Mouse (Mus musculus): ENCODE results near the gene Ubr1. TPM values are rescaled to one million over a fixed set of nuclear protein-coding genes. Genes with fewer than 3 reads are reported as not detected.
A peak's percentile ranks its signal among the peaks of the same experiment; 100 is the strongest.
"Not testable (repeated sequence)": the region's sequence is repeated elsewhere in the genome, so short reads cannot be mapped to it uniquely, and the experiment has no call there.

Ubr1 gene
- polyA plus RNA-seq, 1 experiment from 2014 or later: 18.3 TPM

GRCm38 (mm10) chr2:120998863-120999262 lies 28.3 kb upstream of the Ubr1 start:
- H3K27ac ChIP-seq (replicated peaks): no peak overlapping the region
- H3K9ac ChIP-seq: no peak overlapping the region
- ATAC-seq (ENCODE audit: extremely low read depth, insufficient number of reproducible peaks, low FRiP score, low TSS enrichment): no peak
- H3K4me3 ChIP-seq: no peak overlapping the region
- no peaks in the 10 kb centered on the region for H3K36me3 ChIP-seq
- H3K4me2 ChIP-seq: no peak overlapping the region
- H3K9me3 ChIP-seq: no peaks in the 10 kb centered on the region
- H3K4me1 ChIP-seq: no peaks in the 10 kb centered on the region
- H3K27me3 ChIP-seq (replicated peaks): no peaks in the 10 kb centered on the region
- 77% methylated on average over 8 of the region's 8 CpGs for WGBS

GRCm38 (mm10) chr2:120996607-120997006 lies 26.1 kb upstream of the Ubr1 start:
- not testable (repeated sequence) for H3K9me3 ChIP-seq; H3K27me3 ChIP-seq (replicated peaks); H3K4me1 ChIP-seq; H3K4me2 ChIP-seq; H3K9ac ChIP-seq; H3K36me3 ChIP-seq; ATAC-seq (ENCODE audit: extremely low read depth, insufficient number of reproducible peaks, low FRiP score, low TSS enrichment); H3K4me3 ChIP-seq; H3K27ac ChIP-seq (replicated peaks)
- WGBS: 54% methylated on average over 1 of the region's 1 CpGs

DNA sequence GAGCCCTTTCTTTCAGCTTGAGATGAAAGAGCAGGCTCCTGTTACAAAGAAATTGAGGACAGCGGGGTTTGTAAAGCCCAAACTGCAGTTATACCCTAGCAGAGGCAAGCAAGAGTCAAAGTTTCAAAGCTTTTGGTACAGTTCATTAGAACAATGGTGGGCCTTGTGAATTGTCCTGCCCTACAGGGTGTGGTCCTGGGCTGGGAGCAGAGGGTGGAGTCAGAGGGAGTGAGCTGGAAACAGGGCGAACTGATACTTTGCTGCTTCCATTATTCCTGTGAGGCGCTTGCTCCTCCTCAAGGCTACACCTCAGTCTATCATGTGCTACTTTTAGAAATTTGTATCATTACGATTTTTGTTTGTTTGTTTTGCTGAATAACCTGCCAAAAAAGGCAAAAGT lies 20.7 kb upstream of the Ubr1 start:
- Histone ChIP-seq H3K4me2 (no peak overlapping the region), H3K4me1 (no peaks in the 10 kb centered on the region), H3K36me3 (no peaks in the 10 kb centered on the region), H3K9me3 (no peaks in the 10 kb centered on the region), H3K27me3 (replicated peaks) (no peaks in the 10 kb centered on the region), H3K27ac (replicated peaks) (no peak overlapping the region), H3K4me3 (no peak overlapping the region), H3K9ac (no peak overlapping the region)
- 73% methylated on average over 4 of the region's 4 CpGs for WGBS
- ATAC-seq (ENCODE audit: extremely low read depth, insufficient number of reproducible peaks, low FRiP score, low TSS enrichment): no peak

GRCm38 (mm10) chr2:120985241-120985640 lies 14.7 kb upstream of the Ubr1 start:
- H3K4me3 ChIP-seq: no peak overlapping the region
- H3K27ac ChIP-seq (replicated peaks): no peak overlapping the region
- no peak overlapping the region for H3K4me2 ChIP-seq
- no peaks in the 10 kb centered on the region for H3K27me3 ChIP-seq (replicated peaks)
- H3K9ac ChIP-seq: no peak overlapping the region
- ATAC-seq (ENCODE audit: extremely low read depth, insufficient number of reproducible peaks, low FRiP score, low TSS enrichment): no peak
- H3K9me3 ChIP-seq: 0 out of 2 replicates have a peak, but pooled peaks cover 2% of the 10 kb centered on the region
- H3K4me1 ChIP-seq: no peaks in the 10 kb centered on the region
- WGBS: 89% methylated on average over 1 of the region's 1 CpGs
- H3K36me3 ChIP-seq: no peaks in the 10 kb centered on the region

DNA sequence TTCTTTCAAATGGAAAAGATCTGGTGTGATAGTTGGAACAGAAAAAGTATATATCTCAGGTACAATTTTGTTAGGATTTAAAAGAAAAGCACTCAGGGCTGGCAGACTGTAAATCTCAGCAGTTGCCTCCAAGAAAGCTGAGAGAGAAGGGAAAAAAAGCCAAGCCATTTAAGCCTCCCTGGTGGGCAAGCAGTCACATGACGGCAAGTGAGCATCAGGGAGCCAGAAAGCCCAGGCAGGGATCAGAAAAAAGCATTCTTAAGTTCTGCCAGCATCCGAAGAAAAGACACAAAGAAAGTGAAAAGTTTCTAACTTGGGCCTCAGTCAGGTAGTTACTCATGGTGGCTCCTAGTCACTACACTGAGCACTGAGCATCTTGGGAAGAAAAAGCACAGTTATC lies 13.1 kb upstream of the Ubr1 start:
- H3K9ac ChIP-seq: no peak overlapping the region
- H3K4me1 ChIP-seq: no peaks in the 10 kb centered on the region
- H3K4me3 ChIP-seq: no peak overlapping the region
- H3K27me3 ChIP-seq (replicated peaks): no peaks in the 10 kb centered on the region
- H3K9me3 ChIP-seq: 0 out of 2 replicates have a peak, but pooled peaks cover 2% of the 10 kb centered on the region
- no peak for ATAC-seq (ENCODE audit: extremely low read depth, insufficient number of reproducible peaks, low FRiP score, low TSS enrichment)
- H3K4me2 ChIP-seq: no peak overlapping the region
- H3K36me3 ChIP-seq: no peaks in the 10 kb centered on the region
- H3K27ac ChIP-seq (replicated peaks): no peak overlapping the region
- WGBS: 39% methylated on average over 2 of the region's 2 CpGs

- WGBS: 47% methylated on average over 2 of the region's 2 CpGs
- no peak overlapping the region for H3K4me3 ChIP-seq
Measured at GRCm38 (mm10) chr2:120980861-120981260, 10.3 kb upstream of the Ubr1 start.

DNA sequence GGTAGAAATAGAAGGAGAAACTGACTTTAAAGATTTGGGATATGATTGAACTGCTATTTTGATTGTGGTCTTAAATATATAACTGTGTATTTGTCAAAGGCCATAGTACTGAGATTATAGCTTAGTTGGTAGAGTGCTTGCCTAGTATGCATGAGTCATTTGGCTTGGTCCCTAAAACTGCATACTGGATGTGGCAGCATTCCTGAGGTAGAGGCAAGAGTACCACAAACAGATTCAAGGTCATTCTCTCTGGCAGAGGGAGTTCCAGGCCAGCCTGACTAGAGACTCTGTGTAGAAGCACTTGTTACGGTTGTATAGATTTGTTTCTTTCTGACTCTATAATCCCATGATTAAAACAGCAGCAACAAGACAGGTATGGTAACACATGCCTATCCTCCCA lies 9.3 kb upstream of the Ubr1 start:
- 81% methylated on average over 1 of the region's 1 CpGs for WGBS
- no peak overlapping the region for H3K9ac ChIP-seq
- no peaks in the 10 kb centered on the region for H3K27me3 ChIP-seq (replicated peaks)
- no peak overlapping the region for H3K27ac ChIP-seq (replicated peaks)
- ATAC-seq (ENCODE audit: extremely low read depth, insufficient number of reproducible peaks, low FRiP score, low TSS enrichment): no peak
- no peak overlapping the region for H3K4me2 ChIP-seq
- no peak overlapping the region for H3K4me3 ChIP-seq
- H3K36me3 ChIP-seq: no peaks in the 10 kb centered on the region
- peaks cover 3% of the 10 kb centered on the region; the same call in 1 of the 2 replicates for H3K4me1 ChIP-seq
- no peaks in the 10 kb centered on the region for H3K9me3 ChIP-seq

More at GRCm38 (mm10) chr2:120980861-120981260, 10.3 kb upstream of the Ubr1 start:
- no peak overlapping the region for H3K27ac ChIP-seq (replicated peaks)
- H3K4me2 ChIP-seq: no peak overlapping the region
- no peak for ATAC-seq (ENCODE audit: extremely low read depth, insufficient number of reproducible peaks, low FRiP score, low TSS enrichment)
- H3K27me3 ChIP-seq (replicated peaks): no peaks in the 10 kb centered on the region
- no peaks in the 10 kb centered on the region for H3K36me3 ChIP-seq
- H3K4me1 ChIP-seq: peaks cover 3% of the 10 kb centered on the region; the same call in 1 of the 2 replicates
- no peak overlapping the region for H3K9ac ChIP-seq
- 0 out of 2 replicates have a peak, but pooled peaks cover 2% of the 10 kb centered on the region for H3K9me3 ChIP-seq

GRCm38 (mm10) chr2:120978693-120979037 lies 8.2 kb upstream of the Ubr1 start:
- Histone ChIP-seq H3K27ac (replicated peaks) (no peak overlapping the region), H3K27me3 (replicated peaks) (no peaks in the 10 kb centered on the region), H3K9ac (no peak overlapping the region), H3K4me1 (peaks cover 3% of the 10 kb centered on the region; the same call in 1 of the 2 replicates), H3K9me3 (no peaks in the 10 kb centered on the region), H3K36me3 (no peaks in the 10 kb centered on the region), H3K4me3 (no peak overlapping the region), H3K4me2 (no peak overlapping the region)
- WGBS: 60% methylated on average over 2 of the region's 2 CpGs
- ATAC-seq (ENCODE audit: extremely low read depth, insufficient number of reproducible peaks, low FRiP score, low TSS enrichment): no peak

- Histone ChIP-seq H3K4me3 (peak overlapping the region; percentile 84), H3K36me3 (no peaks in the 10 kb centered on the region), H3K4me2 (peak overlapping the region; percentile 94), H3K9me3 (no peaks in the 10 kb centered on the region), H3K27me3 (replicated peaks) (peaks cover 3% of the 10 kb centered on the region), H3K4me1 (peaks cover 3% of the 10 kb centered on the region; the same call in 1 of the 2 replicates), H3K27ac (replicated peaks) (no peak overlapping the region), H3K9ac (peak overlapping the region; percentile 91)
- ATAC-seq (ENCODE audit: extremely low read depth, insufficient number of reproducible peaks, low FRiP score, low TSS enrichment): no peak
- WGBS: 80% methylated on average over 8 of the region's 8 CpGs
Measured at GRCm38 (mm10) chr2:120977926-120978692, 7.6 kb upstream of the Ubr1 start.

GRCm38 (mm10) chr2:120976990-120977925 lies 6.7 kb upstream of the Ubr1 start, which contains the start of gene Tmem62:
Tmem62 (plus strand) TSS chr2:120977017.
- no peaks in the 10 kb centered on the region for H3K36me3 ChIP-seq
- H3K27me3 ChIP-seq (replicated peaks): peaks cover 7% of the 10 kb centered on the region
- ATAC-seq (ENCODE audit: extremely low read depth, insufficient number of reproducible peaks, low FRiP score, low TSS enrichment): peak; percentile 83
- H3K4me2 ChIP-seq: peak within 1 kb of the TSS; percentile 94
- peak within 1 kb of the TSS; percentile 68 for H3K27ac ChIP-seq (replicated peaks)
- peak within 1 kb of the TSS; percentile 91 for H3K9ac ChIP-seq
- no peaks in the 10 kb centered on the region for H3K9me3 ChIP-seq
- under 1% methylated on average over 68 of the region's 71 CpGs for WGBS
- H3K4me3 ChIP-seq: peak within 1 kb of the TSS; percentile 84
- peaks cover 3% of the 10 kb centered on the region; the same call in 1 of the 2 replicates for H3K4me1 ChIP-seq

- Histone ChIP-seq H3K9me3 (no peaks in the 10 kb centered on the region), H3K27ac (replicated peaks) (no peak overlapping the region), H3K4me3 (peak overlapping the region; percentile 84), H3K27me3 (replicated peaks) (peaks cover 7% of the 10 kb centered on the region), H3K9ac (no peak overlapping the region), H3K4me2 (peak overlapping the region; percentile 94), H3K4me1 (peaks cover 5% of the 10 kb centered on the region), H3K36me3 (no peaks in the 10 kb centered on the region)
- no peak for ATAC-seq (ENCODE audit: extremely low read depth, insufficient number of reproducible peaks, low FRiP score, low TSS enrichment)
- 50% methylated on average over 4 of the region's 4 CpGs for WGBS
Measured at GRCm38 (mm10) chr2:120976308-120976707, 5.8 kb upstream of the Ubr1 start.
